Mouse (Mus musculus) ES-Bruce4 (cell line): ENCODE measurements around the gene Mgst3.

Experiments
- EP300 ChIP-seq: IDR thresholded peaks from 2 replicates; pipeline ENCODE4 v1.6.1; 2011; ENCODE audit warnings: low read depth, low read length; ENCODE audit not compliant: insufficient read depth
- POLR2A ChIP-seq: IDR thresholded peaks from one replicate; pipeline ENCODE4 v1.8.1; 2011; ENCODE audit warnings: low read length; ENCODE audit not compliant: insufficient read depth

- no peak for TF ChIP-seq POLR2A
- TF ChIP-seq EP300 = no peak
Measured at GRCm38 (mm10) chr1:167384156-167384555, 9.5 kb downstream of the Mgst3 start.
